ENCODE assay signal across 14 mouse cellular contexts in genomic region chr17:40896863-40897262, GRCm38 (mm10). TPM values are rescaled to one million over a fixed set of nuclear protein-coding genes. Genes with fewer than 3 reads are reported as not detected.
DNase-seq lines count a peak whose midpoint lies in the region; ATAC-seq and TF ChIP-seq lines count a peak whose summit lies in the region.
"Had no signal": no experiment of that assay in that cellular context is flagged by ENCODE, and none has a peak within 500 bp of the region (broad histone marks: within the 10 kb centered on the region; RNA-seq: fewer than 3 reads in every experiment).

No protein-coding gene starts in this region.

- H3K36me3 ChIP-seq in midbrain, postnatal 0 days (ENCODE audit: insufficient read depth, low read length), result peaks cover 5% of the 10 kb centered on the region; the same call in 1 of the 2 replicates
- no peaks in the 10 kb centered on the region for H3K36me3 ChIP-seq in heart, embryonic 10.5 days
- H3K36me3 ChIP-seq: kidney, embryonic 15.5 days; limb, embryonic 15.5 days; neural tube, embryonic 12.5 days; stomach, embryonic 15.5 days had no signal

- WGBS in lung, adult 2 months, result 44% methylated on average over 1 of the region's 1 CpGs
- WGBS in midbrain, postnatal 0 days, result 49% methylated on average over 1 of the region's 1 CpGs
- WGBS in heart, embryonic 10.5 days, result 63% methylated on average over 1 of the region's 1 CpGs

- TF ChIP-seq CTCF in gastrocnemius, adult 2 months (IDR thresholded peaks at IDR 0.05), result peak; percentile 70
- TF ChIP-seq CTCF in lung, adult 2 months (IDR thresholded peaks at IDR 0.05; ENCODE audit: insufficient read depth, low read length), result peak; percentile 29; the same call in 1 of the 2 replicates
- peak; percentile 76 for TF ChIP-seq CTCF in midbrain, postnatal 0 days (IDR thresholded peaks at IDR 0.05)

- no peak overlapping the region for H3K4me2 ChIP-seq in midbrain, postnatal 0 days (ENCODE audit: low read depth, low read length, poor library complexity, severe bottlenecking)
- H3K4me2 ChIP-seq: kidney, embryonic 15.5 days; limb, embryonic 15.5 days; neural tube, embryonic 12.5 days; stomach, embryonic 15.5 days had no signal

- no peak overlapping the region for H3K27ac ChIP-seq in gastrocnemius, adult 2 months
- no peak overlapping the region for H3K27ac ChIP-seq in midbrain, postnatal 0 days (ENCODE audit: low read depth, low read length)
- no peak overlapping the region for H3K27ac ChIP-seq in heart, embryonic 10.5 days
- H3K27ac ChIP-seq: kidney, embryonic 15.5 days; limb, embryonic 15.5 days; neural tube, embryonic 12.5 days; stomach, embryonic 15.5 days had no signal

- H3K4me1 ChIP-seq in lung, adult 2 months (ENCODE audit: control insufficient read depth, insufficient read depth, low read length), result no peaks in the 10 kb centered on the region
- no peaks in the 10 kb centered on the region for H3K4me1 ChIP-seq in midbrain, postnatal 0 days (ENCODE audit: insufficient read depth, low read length)
- no peaks in the 10 kb centered on the region for H3K4me1 ChIP-seq in heart, embryonic 10.5 days
- H3K4me1 ChIP-seq: kidney, embryonic 15.5 days; limb, embryonic 15.5 days; neural tube, embryonic 12.5 days; stomach, embryonic 15.5 days had no signal

- TF ChIP-seq POLR2A in lung, adult 2 months (IDR thresholded peaks at IDR 0.05; ENCODE audit: borderline replicate concordance, extremely low read depth, low read depth, low read length), result no peak

- no peaks in the 10 kb centered on the region for H3K9me3 ChIP-seq in midbrain, postnatal 0 days (ENCODE audit: low read length)
- H3K9me3 ChIP-seq in heart, embryonic 10.5 days, result no peaks in the 10 kb centered on the region
- H3K9me3 ChIP-seq: kidney, embryonic 15.5 days; limb, embryonic 15.5 days; neural tube, embryonic 12.5 days; stomach, embryonic 15.5 days had no signal

- H3K9ac ChIP-seq in midbrain, postnatal 0 days (replicated peaks; ENCODE audit: low read length, poor library complexity, severe bottlenecking), result no peak overlapping the region
- H3K9ac ChIP-seq: kidney, embryonic 15.5 days; limb, embryonic 15.5 days; neural tube, embryonic 12.5 days; stomach, embryonic 15.5 days had no signal

- ATAC-seq in common myeloid progenitor, adult 5-6 weeks (replicated peaks; ENCODE audit: low read depth, poor library complexity, severe bottlenecking), result peak; percentile 92
- ATAC-seq in midbrain, postnatal 0 days (ENCODE audit: low FRiP score), result no peak

- H3K4me3 ChIP-seq in gastrocnemius, adult 2 months, result no peak overlapping the region
- H3K4me3 ChIP-seq in lung, adult 2 months (replicated peaks; ENCODE audit: extremely low read depth, low read depth, low read length), result no peak overlapping the region
- no peak overlapping the region for H3K4me3 ChIP-seq in midbrain, postnatal 0 days (ENCODE audit: low read depth, low read length)
- no peak overlapping the region for H3K4me3 ChIP-seq in heart, embryonic 10.5 days
- H3K4me3 ChIP-seq: kidney, embryonic 15.5 days; limb, embryonic 15.5 days; neural tube, embryonic 12.5 days; stomach, embryonic 15.5 days had no signal

- DNase-seq in gastrocnemius, adult 2 months, result no peak
- no peak for DNase-seq in gastrocnemius, postnatal 25 days
- DNase-seq in lung, adult 2 months, result no peak
- no peak for DNase-seq in lung, adult 18-20 months
- peak; percentile 67 for DNase-seq in midbrain, postnatal 0 days (ENCODE audit: low spot score)
- no peak for DNase-seq in heart, embryonic 10.5 days (ENCODE audit: low spot score)
- DNase-seq in gastrocnemius, postnatal 14 days, result no peak
- DNase-seq: cerebellum, adult 18-20 months; gastrocnemius, postnatal 10 days had no signal

- H3K27me3 ChIP-seq in midbrain, postnatal 0 days (ENCODE audit: insufficient read depth, low read length), result no peaks in the 10 kb centered on the region
- H3K27me3 ChIP-seq in heart, embryonic 10.5 days (ENCODE audit: insufficient read depth, poor library complexity, severe bottlenecking), result no peaks in the 10 kb centered on the region
- H3K27me3 ChIP-seq: kidney, embryonic 15.5 days; limb, embryonic 15.5 days; neural tube, embryonic 12.5 days; stomach, embryonic 15.5 days had no signal

- intact Hi-C loops in gastrocnemius, adult 2 months (cut with DNase I), result loop anchor here (5.0 kb wide), 1 partner anchor 65 kb away; no protein-coding TSS in a partner anchor
- intact Hi-C loops in gastrocnemius, postnatal 14 days (cut with DNase I; ENCODE audit: low total_unique reads), result loop anchor here (5.0 kb wide), 1 partner anchor 60 kb away; no protein-coding TSS in a partner anchor

RNA-seq across cellular contexts. Expression of gene 9130008F23Rik, which starts 16.5 kb away (rescaled TPM):
- under 1 TPM; 0.17 to 0.20 TPM for total RNA-seq in gastrocnemius, adult 2 months (2021)
- under 1 TPM; 0.20 to 0.48 TPM for total RNA-seq in gastrocnemius, postnatal 25 days (2021)
- 3.0 and 4.4 TPM in 2 replicates for polyA plus RNA-seq in lung, adult 2 months (2012; rRNA removed)
- total RNA-seq in common myeloid progenitor, adult 5-6 weeks (2017), result 5.7 and 6.2 TPM in 2 replicates
- total RNA-seq in midbrain, postnatal 0 days (2014; rRNA removed), result 0.38 and 2.2 TPM in 2 replicates
- polyA plus RNA-seq in midbrain, postnatal 0 days (2015; fragmentation: Nextera tagmentation; extraction: Ambion mirVana), result 0.86 and 1.3 TPM in 2 replicates
- 3.3 and 3.4 TPM in 2 replicates for polyA plus RNA-seq in heart, embryonic 10.5 days (2016; fragmentation: Nextera tagmentation; extraction: Ambion mirVana)
- total RNA-seq in gastrocnemius, postnatal 14 days (2021), result under 1 TPM; 0.08 to 0.31 TPM

RNA-seq across cellular contexts. Expression of gene Glyatl3, which starts 17.3 kb away (rescaled TPM):
- not detected for total RNA-seq in gastrocnemius, adult 2 months (2021)
- total RNA-seq in gastrocnemius, postnatal 25 days (2021), result not detected
- polyA plus RNA-seq in lung, adult 2 months (2012; rRNA removed), result not detected in 2 replicates
- not detected in 2 replicates for total RNA-seq in common myeloid progenitor, adult 5-6 weeks (2017)
- total RNA-seq in midbrain, postnatal 0 days (2014; rRNA removed), result not detected in 2 replicates
- not detected in 2 replicates for polyA plus RNA-seq in midbrain, postnatal 0 days (2015; fragmentation: Nextera tagmentation; extraction: Ambion mirVana)
- not detected in 2 replicates for polyA plus RNA-seq in heart, embryonic 10.5 days (2016; fragmentation: Nextera tagmentation; extraction: Ambion mirVana)
- not detected for total RNA-seq in gastrocnemius, postnatal 14 days (2021)
- total RNA-seq: gastrocnemius, postnatal 10 days had no signal
- polyA plus RNA-seq: kidney, embryonic 15.5 days; limb, embryonic 15.5 days; neural tube, embryonic 12.5 days; stomach, embryonic 15.5 days had no signal

RNA-seq across cellular contexts. Expression of gene Mut, which starts 37.6 kb away (rescaled TPM):
- total RNA-seq in gastrocnemius, adult 2 months (2021), result 10 to 100 TPM; 76.2 to 97.0 TPM
- 10 to 100 TPM; 63.3 to 68.0 TPM for total RNA-seq in gastrocnemius, postnatal 25 days (2021)
- polyA plus RNA-seq in lung, adult 2 months (2012; rRNA removed), result 9.9 and 12.9 TPM in 2 replicates
- 30.6 and 31.2 TPM in 2 replicates for total RNA-seq in common myeloid progenitor, adult 5-6 weeks (2017)
- total RNA-seq in midbrain, postnatal 0 days (2014; rRNA removed), result 9.5 and 16.6 TPM in 2 replicates
- 16.1 and 16.6 TPM in 2 replicates for polyA plus RNA-seq in midbrain, postnatal 0 days (2015; fragmentation: Nextera tagmentation; extraction: Ambion mirVana)
- 34.2 and 40.0 TPM in 2 replicates for polyA plus RNA-seq in heart, embryonic 10.5 days (2016; fragmentation: Nextera tagmentation; extraction: Ambion mirVana)
- total RNA-seq in gastrocnemius, postnatal 14 days (2021), result 10 to 100 TPM; 51.1 to 54.8 TPM

RNA-seq across cellular contexts. Expression of gene Cenpq, which starts 38.0 kb away (rescaled TPM):
- 1 to 10 TPM; 3.8 to 4.4 TPM for total RNA-seq in gastrocnemius, adult 2 months (2021)
- total RNA-seq in gastrocnemius, postnatal 25 days (2021), result 1 to 10 TPM; 2.9 to 3.4 TPM
- 0.42 and 0.47 TPM in 2 replicates for polyA plus RNA-seq in lung, adult 2 months (2012; rRNA removed)
- total RNA-seq in common myeloid progenitor, adult 5-6 weeks (2017), result 59.5 and 60.1 TPM in 2 replicates
- 2.8 and 3.9 TPM in 2 replicates for total RNA-seq in midbrain, postnatal 0 days (2014; rRNA removed)
- polyA plus RNA-seq in midbrain, postnatal 0 days (2015; fragmentation: Nextera tagmentation; extraction: Ambion mirVana), result 6.7 and 9.0 TPM in 2 replicates
- polyA plus RNA-seq in heart, embryonic 10.5 days (2016; fragmentation: Nextera tagmentation; extraction: Ambion mirVana), result 20.6 and 27.0 TPM in 2 replicates
- 1 to 10 TPM; 4.5 to 4.7 TPM for total RNA-seq in gastrocnemius, postnatal 14 days (2021)
